Comparison of ENCODE assay signal across 20 mouse cellular contexts in genomic region chr2:5648764-5649163, GRCm38 (mm10).
DNase-seq lines count a peak whose midpoint lies in the region; ATAC-seq and TF ChIP-seq lines count a peak whose summit lies in the region.
"Had no signal": no experiment of that assay in that cellular context is flagged by ENCODE, and none has a peak within 500 bp of the region (broad histone marks: within the 10 kb centered on the region; RNA-seq: fewer than 3 reads in every experiment).

No protein-coding gene starts in this region.

- H3K9ac ChIP-seq in lung, embryonic 14.5 days = no peak overlapping the region
- no peak overlapping the region for H3K9ac ChIP-seq in hindbrain, postnatal 0 days (replicated peaks; ENCODE audit: low read length)
- H3K9ac ChIP-seq: forebrain, embryonic 15.5 days; hindbrain, embryonic 12.5 days; intestine, embryonic 15.5 days; kidney, embryonic 15.5 days; liver, embryonic 12.5 days had no signal

- no peak for TF ChIP-seq CTCF in lung, embryonic 14.5 days (IDR thresholded peaks at IDR 0.05; ENCODE audit: low read depth)
- no peak for TF ChIP-seq CTCF in hindbrain, postnatal 0 days (IDR thresholded peaks at IDR 0.05; ENCODE audit: low read depth)

- DNase-seq in adrenal gland, adult 8-10 months = peak; percentile 36
- no peak for DNase-seq in adrenal gland, adult 18-20 months (ENCODE audit: low spot score in 2 of 2)
- peak; percentile 40 for DNase-seq in lung, embryonic 14.5 days
- DNase-seq in lung, postnatal 36 days = no peak
- peak; percentile 22 for DNase-seq in adrenal gland, postnatal 10 days
- DNase-seq in hindbrain, postnatal 0 days (ENCODE audit: low spot score) = no peak
- no peak for DNase-seq in ovary, postnatal 10 days (ENCODE audit: low spot score)
- DNase-seq: cerebellum, adult 11-12 months; cerebellum, postnatal 36 days; gastrocnemius, adult 2 months; right cerebral cortex, postnatal 25 days; thymus, postnatal 25 days had no signal

- peaks cover 11% of the 10 kb centered on the region; the same call in 1 of the 2 replicates for H3K27me3 ChIP-seq in lung, embryonic 14.5 days (ENCODE audit: insufficient read depth, low read length)
- H3K27me3 ChIP-seq in hindbrain, postnatal 0 days (ENCODE audit: insufficient read depth, low read length) = no peaks in the 10 kb centered on the region
- H3K27me3 ChIP-seq: forebrain, embryonic 15.5 days; hindbrain, embryonic 12.5 days; intestine, embryonic 15.5 days; kidney, embryonic 15.5 days; liver, embryonic 12.5 days had no signal

- H3K9me3 ChIP-seq in lung, embryonic 14.5 days (ENCODE audit: low read depth, low read length) = no peaks in the 10 kb centered on the region
- H3K9me3 ChIP-seq in hindbrain, postnatal 0 days (ENCODE audit: low read length) = no peaks in the 10 kb centered on the region
- H3K9me3 ChIP-seq: forebrain, embryonic 15.5 days; hindbrain, embryonic 12.5 days; intestine, embryonic 15.5 days; kidney, embryonic 15.5 days; limb, embryonic 10.5 days; liver, embryonic 12.5 days; megakaryocyte, embryonic 14.5 days had no signal

- no peak overlapping the region for H3K4me2 ChIP-seq in lung, embryonic 14.5 days
- no peak overlapping the region for H3K4me2 ChIP-seq in hindbrain, postnatal 0 days (ENCODE audit: low read depth, low read length)
- H3K4me2 ChIP-seq: forebrain, embryonic 15.5 days; hindbrain, embryonic 12.5 days; intestine, embryonic 15.5 days; kidney, embryonic 15.5 days; liver, embryonic 12.5 days had no signal

- WGBS in lung, embryonic 14.5 days = 43% methylated on average over 6 of the region's 6 CpGs
- WGBS in hindbrain, postnatal 0 days = 65% methylated on average over 6 of the region's 6 CpGs

- 0 out of 2 replicates have a peak, but pooled peaks cover 10% of the 10 kb centered on the region for H3K4me1 ChIP-seq in lung, embryonic 14.5 days (ENCODE audit: insufficient read depth)
- no peaks in the 10 kb centered on the region for H3K4me1 ChIP-seq in hindbrain, postnatal 0 days (ENCODE audit: insufficient read depth, low read length)
- H3K4me1 ChIP-seq: hindbrain, embryonic 12.5 days; intestine, embryonic 15.5 days; kidney, embryonic 15.5 days; liver, embryonic 12.5 days had no signal

- H3K27ac ChIP-seq in lung, embryonic 14.5 days (ENCODE audit: low read depth) = no peak overlapping the region
- no peak overlapping the region for H3K27ac ChIP-seq in hindbrain, postnatal 0 days
- H3K27ac ChIP-seq: forebrain, embryonic 15.5 days; gastrocnemius, adult 2 months; hindbrain, embryonic 12.5 days; intestine, embryonic 15.5 days; kidney, embryonic 15.5 days; limb, embryonic 10.5 days; liver, embryonic 12.5 days had no signal

- H3K4me3 ChIP-seq in lung, embryonic 14.5 days (ENCODE audit: low read depth, low read length) = no peak overlapping the region
- H3K4me3 ChIP-seq in hindbrain, postnatal 0 days (ENCODE audit: low read length) = no peak overlapping the region
- H3K4me3 ChIP-seq: erythroblast, embryonic 14.5 days; forebrain, embryonic 15.5 days; gastrocnemius, adult 2 months; hindbrain, embryonic 12.5 days; intestine, embryonic 15.5 days; kidney, embryonic 15.5 days; limb, embryonic 10.5 days; liver, embryonic 12.5 days; megakaryocyte, embryonic 14.5 days had no signal

- no peak for ATAC-seq in lung, embryonic 14.5 days (ENCODE audit: insufficient read depth)
- ATAC-seq in hindbrain, postnatal 0 days = no peak
- ATAC-seq: forebrain, embryonic 15.5 days; intestine, embryonic 15.5 days; liver, embryonic 12.5 days had no signal

- H3K36me3 ChIP-seq in lung, embryonic 14.5 days (ENCODE audit: insufficient read depth) = no peaks in the 10 kb centered on the region
- H3K36me3 ChIP-seq in hindbrain, postnatal 0 days (ENCODE audit: insufficient read depth, low read length) = no peaks in the 10 kb centered on the region
- H3K36me3 ChIP-seq: forebrain, embryonic 15.5 days; hindbrain, embryonic 12.5 days; intestine, embryonic 15.5 days; kidney, embryonic 15.5 days; limb, embryonic 10.5 days; liver, embryonic 12.5 days had no signal

Comparison
In these comparisons a context has a peak if more than half of its experiments do, and no peak if none do; other contexts are left out.
1. DNase-seq: peak in adrenal gland, adult 8-10 months (single experiment), lung, embryonic 14.5 days (single experiment) and adrenal gland, postnatal 10 days (single experiment); none in adrenal gland, adult 18-20 months (0 of 2), lung, postnatal 36 days (single experiment), hindbrain, postnatal 0 days (single experiment) and ovary, postnatal 10 days (single experiment).